Mouse (Mus musculus) embryo, embryonic 10.5 days (tissue): ENCODE data around the gene Ssx9.
A peak's percentile ranks its signal among the peaks of the same experiment; 100 is the strongest.
"Not testable (repeated sequence)": the region's sequence is repeated elsewhere in the genome, so short reads cannot be mapped to it uniquely, and the experiment has no call there.

ENCODE experiments used
- DNase-seq: peaks from one replicate; pipeline ENCODE4 v3.0.0-alpha.2; 2015; ENCODE audit warnings: low spot score

Gene Ssx9

DNA sequence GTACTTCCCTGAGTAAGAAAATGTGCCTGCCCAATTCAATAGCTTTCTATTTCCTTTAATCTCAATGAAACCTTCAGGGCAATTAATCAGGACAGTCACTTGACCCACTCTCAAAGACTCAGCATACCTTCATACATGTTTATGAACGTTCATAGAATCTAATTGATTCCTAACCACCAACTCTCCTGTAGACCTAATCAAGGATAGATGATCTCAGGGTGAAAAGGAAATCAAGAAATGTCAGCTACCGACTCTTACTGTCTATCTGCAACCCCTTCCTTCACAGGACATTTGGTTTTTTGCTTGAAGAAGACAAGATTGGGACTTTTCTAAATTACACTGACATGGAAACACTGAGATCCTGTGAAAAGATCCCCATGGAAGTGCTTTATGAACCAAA is at the start of gene Ssx9:
Gene Ssx9 (plus strand): TSS at position 301 of the 400 bp plus-strand sequence.
- not testable (repeated sequence) for DNase-seq

DNA sequence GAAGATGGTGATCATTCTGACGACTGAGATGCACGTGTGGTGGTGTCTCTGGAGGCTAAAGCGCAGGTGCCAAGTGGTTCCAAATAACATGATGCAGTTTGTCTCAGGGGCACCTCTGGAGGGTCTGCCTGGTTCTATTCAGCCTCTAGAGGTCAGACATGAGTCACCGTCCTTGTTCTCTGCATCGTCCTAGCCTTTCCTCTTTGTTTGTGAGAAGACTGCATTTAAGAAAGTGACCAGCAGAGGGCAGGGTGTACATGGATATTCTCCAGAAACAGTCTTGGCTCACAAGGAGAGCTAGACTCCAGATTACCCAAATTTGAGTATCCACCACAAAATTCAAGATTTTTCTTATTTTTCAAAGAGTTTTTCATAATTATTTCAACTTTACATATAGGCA is 15.3 kb upstream of the Ssx9 start:
- peak; percentile 9 for DNase-seq

DNA sequence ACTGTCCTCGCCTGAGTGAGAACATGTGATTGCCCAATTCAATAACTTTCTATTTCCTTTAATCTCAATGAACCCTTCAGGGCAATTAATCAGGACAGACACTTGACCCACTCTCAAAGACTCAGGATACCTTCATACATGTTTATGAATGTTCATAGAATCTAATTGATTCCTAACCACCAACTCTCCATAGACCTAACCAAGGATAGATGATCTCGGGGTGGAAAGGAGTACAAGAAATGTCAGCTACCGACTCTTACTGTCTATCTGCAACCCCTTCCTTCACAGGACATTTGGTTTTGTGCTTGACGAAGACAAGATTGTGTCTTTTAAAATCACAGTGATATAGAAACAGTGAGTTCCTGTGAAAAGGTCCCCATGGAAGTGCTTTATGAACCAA is 55.2 kb downstream of the Ssx9 start, which contains the start of gene Ssxb5:
Gene Ssxb5 (plus strand): TSS at position 301 of the 400 bp plus-strand sequence.
- not testable (repeated sequence) for DNase-seq
